Mouse (Mus musculus) limb, embryonic 15.5 days (tissue): ENCODE measurements at regions not wholly inside any gene's neighbourhood (a gene's known extent, or its start where the extent isn't known, plus 50 kb on each side); places are given as distances from the start of the nearest gene placed in this dataset.
A peak's percentile ranks its signal among the peaks of the same experiment; 100 is the strongest.
"Not testable (repeated sequence)": the region's sequence is repeated elsewhere in the genome, so short reads cannot be mapped to it uniquely, and the experiment has no call there.

Experiments used
- ATAC-seq: fragments of 200-750 bp; cut with Nextera tagmentation; 2 replicates; pipeline ENCODE4 v1.8.0; 2017; ENCODE audit warnings: low read depth, moderate TSS enrichment; ENCODE audit not compliant: insufficient number of reproducible peaks, low FRiP score, low TSS enrichment
- H3K27ac ChIP-seq: fragments of 300-500 bp; sonication (generic); 2 replicates; pipeline ENCODE4 v1.5.1; 2015; ENCODE audit warnings: moderate library complexity, mild to moderate bottlenecking, inconsistent platforms
- H3K27me3 ChIP-seq: fragments of 300-500 bp; sonication (generic); 2 replicates; pipeline ENCODE4 v1.6.1; 2015; ENCODE audit warnings: inconsistent platforms
- H3K36me3 ChIP-seq: fragments of 300-500 bp; sonication (generic); 2 replicates; pipeline ENCODE4 v1.6.1; 2015; ENCODE audit warnings: inconsistent platforms
- H3K4me1 ChIP-seq: fragments of 300-500 bp; sonication (generic); 2 replicates; pipeline ENCODE4 v1.6.1; 2015; ENCODE audit warnings: inconsistent platforms
- H3K4me2 ChIP-seq: fragments of 300-500 bp; sonication (generic); 2 replicates; pipeline ENCODE4 v1.6.1; 2015; ENCODE audit warnings: mild to moderate bottlenecking, inconsistent platforms
- H3K4me3 ChIP-seq: fragments of 300-500 bp; sonication (generic); 2 replicates; pipeline ENCODE4 v1.5.1; 2015; ENCODE audit warnings: mild to moderate bottlenecking, inconsistent platforms
- H3K9ac ChIP-seq: fragments of 300-500 bp; sonication (generic); 2 replicates; pipeline ENCODE4 v1.6.1; 2015; ENCODE audit warnings: inconsistent platforms
- H3K9me3 ChIP-seq: fragments of 300-500 bp; sonication (generic); 2 replicates; pipeline ENCODE4 v1.6.1; 2016; ENCODE audit warnings: inconsistent platforms
- WGBS: fragments of 180-500 bp; shearing (Covaris S2); methylation state at CpG from one replicate; pipeline ENCODE4 v1.1.7; 2015; 5-methylcytosine and 5-hydroxymethylcytosine counted together

DNA sequence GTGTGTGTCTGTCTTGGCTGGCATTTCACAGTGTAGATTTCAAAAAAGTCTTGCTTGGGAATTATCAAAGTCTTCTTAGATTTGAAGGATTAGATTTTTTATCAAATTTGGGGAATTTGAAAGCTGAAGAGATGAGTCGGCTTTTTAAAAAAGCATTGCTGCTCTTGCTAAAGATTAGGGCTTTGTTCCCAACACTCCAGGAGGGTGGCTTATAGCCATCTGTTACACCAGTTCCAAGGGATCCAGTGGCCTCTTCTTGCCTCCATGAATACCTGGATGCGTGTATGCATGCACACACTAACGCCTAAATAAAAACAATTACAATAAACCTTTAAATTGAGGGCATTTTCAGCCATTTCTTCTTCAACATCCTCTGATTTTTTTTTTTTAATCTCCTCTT lies 144.5 kb upstream of the Mon1b start:
- H3K9me3 ChIP-seq = no peaks in the 10 kb centered on the region
- no peak overlapping the region for H3K27ac ChIP-seq
- ATAC-seq = no peak
- no peaks in the 10 kb centered on the region for H3K27me3 ChIP-seq
- 83% methylated on average over 3 of the region's 3 CpGs for WGBS
- H3K4me3 ChIP-seq = no peak overlapping the region
- no peak overlapping the region for H3K4me2 ChIP-seq
- no peaks in the 10 kb centered on the region for H3K4me1 ChIP-seq
- H3K9ac ChIP-seq = no peak overlapping the region
- H3K36me3 ChIP-seq = no peaks in the 10 kb centered on the region

- H3K9me3 ChIP-seq = no peaks in the 10 kb centered on the region
- no peak overlapping the region for H3K4me2 ChIP-seq
- no peak overlapping the region for H3K27ac ChIP-seq
- no peak overlapping the region for H3K9ac ChIP-seq
- H3K36me3 ChIP-seq = no peaks in the 10 kb centered on the region
- peak; percentile 58; the same call in 1 of the 2 replicates for ATAC-seq
- no peaks in the 10 kb centered on the region for H3K4me1 ChIP-seq
- H3K4me3 ChIP-seq = no peak overlapping the region
- WGBS = 22% methylated on average over 12 of the region's 12 CpGs
- H3K27me3 ChIP-seq = no peaks in the 10 kb centered on the region
These were observed 138.5 kb upstream of the Mon1b start for GRCm38 (mm10) chr8:113496896-113497295.

GRCm38 (mm10) chr8:113502671-113503070 lies 132.7 kb upstream of the Mon1b start:
- no peak overlapping the region for H3K27ac ChIP-seq
- ATAC-seq = no peak
- H3K9me3 ChIP-seq = no peaks in the 10 kb centered on the region
- H3K4me3 ChIP-seq = no peak overlapping the region
- no peaks in the 10 kb centered on the region for H3K36me3 ChIP-seq
- WGBS = 71% methylated on average over 4 of the region's 4 CpGs
- H3K4me2 ChIP-seq = no peak overlapping the region
- no peaks in the 10 kb centered on the region for H3K27me3 ChIP-seq
- no peak overlapping the region for H3K9ac ChIP-seq
- no peaks in the 10 kb centered on the region for H3K4me1 ChIP-seq

- no peak for ATAC-seq
- no peaks in the 10 kb centered on the region for H3K27me3 ChIP-seq
- no peak overlapping the region for H3K4me2 ChIP-seq
- H3K4me1 ChIP-seq = no peaks in the 10 kb centered on the region
- H3K36me3 ChIP-seq = no peaks in the 10 kb centered on the region
- H3K4me3 ChIP-seq = no peak overlapping the region
- H3K9me3 ChIP-seq = no peaks in the 10 kb centered on the region
- H3K9ac ChIP-seq = no peak overlapping the region
- 93% methylated on average over 4 of the region's 4 CpGs for WGBS
- H3K27ac ChIP-seq = no peak overlapping the region
These were observed 122.5 kb upstream of the Mon1b start for GRCm38 (mm10) chr8:113512856-113513255.

- H3K4me3 ChIP-seq = no peak overlapping the region
- H3K4me2 ChIP-seq = no peak overlapping the region
- no peak overlapping the region for H3K9ac ChIP-seq
- H3K36me3 ChIP-seq = no peaks in the 10 kb centered on the region
- no peaks in the 10 kb centered on the region for H3K4me1 ChIP-seq
- H3K27me3 ChIP-seq = no peaks in the 10 kb centered on the region
- WGBS = 56% methylated on average over 14 of the region's 14 CpGs
- no peaks in the 10 kb centered on the region for H3K9me3 ChIP-seq
- no peak overlapping the region for H3K27ac ChIP-seq
- ATAC-seq = no peak
These were observed 121.3 kb upstream of the Mon1b start for GRCm38 (mm10) chr8:113513886-113514730.

GRCm38 (mm10) chr8:113514731-113515375 lies 120.5 kb upstream of the Mon1b start:
- not testable (repeated sequence) for H3K36me3 ChIP-seq, H3K9me3 ChIP-seq, ATAC-seq, H3K27me3 ChIP-seq, H3K9ac ChIP-seq, H3K4me3 ChIP-seq, H3K27ac ChIP-seq, H3K4me1 ChIP-seq, H3K4me2 ChIP-seq
- WGBS = 69% methylated on average over 4 of the region's 4 CpGs

- Histone ChIP-seq H3K27me3 (no peaks in the 10 kb centered on the region), H3K9ac (no peak overlapping the region), H3K36me3 (no peaks in the 10 kb centered on the region), H3K27ac (no peak overlapping the region), H3K4me3 (no peak overlapping the region), H3K4me1 (no peaks in the 10 kb centered on the region), H3K9me3 (no peaks in the 10 kb centered on the region), H3K4me2 (no peak overlapping the region)
- ATAC-seq = no peak
- 30% methylated on average over 7 of the region's 7 CpGs for WGBS
These were observed 119.2 kb upstream of the Mon1b start for GRCm38 (mm10) chr8:113516176-113516575.

GRCm38 (mm10) chr8:113517912-113518311 lies 117.5 kb upstream of the Mon1b start:
- ATAC-seq = no peak
- Histone ChIP-seq H3K9me3 (no peaks in the 10 kb centered on the region), H3K9ac (no peak overlapping the region), H3K4me1 (no peaks in the 10 kb centered on the region), H3K4me3 (no peak overlapping the region), H3K27ac (no peak overlapping the region), H3K4me2 (no peak overlapping the region), H3K27me3 (no peaks in the 10 kb centered on the region), H3K36me3 (no peaks in the 10 kb centered on the region)
- 84% methylated on average over 1 of the region's 1 CpGs for WGBS

DNA sequence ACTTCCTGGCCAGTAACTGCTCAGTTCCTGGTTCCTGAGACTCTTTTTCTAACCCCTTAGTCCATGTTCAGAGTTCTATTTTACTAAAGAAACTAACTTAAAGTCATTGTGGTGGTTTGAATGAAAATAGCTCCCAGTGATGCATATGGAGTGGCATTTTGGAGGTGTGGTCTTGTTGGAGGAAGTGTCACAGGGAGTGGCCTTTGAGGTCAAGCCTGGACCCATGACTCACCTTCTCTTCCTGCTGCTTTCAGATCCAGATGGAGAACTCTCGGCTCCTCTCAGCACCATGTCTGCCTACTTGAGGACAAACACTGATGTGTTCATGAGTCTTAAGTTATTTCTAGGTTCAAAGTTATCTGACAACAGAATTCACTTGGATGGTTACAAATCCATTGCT lies 111.8 kb upstream of the Mon1b start:
- H3K4me2 ChIP-seq = no peak overlapping the region
- no peak for ATAC-seq
- H3K27me3 ChIP-seq = no peaks in the 10 kb centered on the region
- 69% methylated on average over 1 of the region's 1 CpGs for WGBS
- no peak overlapping the region for H3K9ac ChIP-seq
- H3K9me3 ChIP-seq = no peaks in the 10 kb centered on the region
- H3K4me1 ChIP-seq = no peaks in the 10 kb centered on the region
- H3K36me3 ChIP-seq = no peaks in the 10 kb centered on the region
- H3K27ac ChIP-seq = no peak overlapping the region
- no peak overlapping the region for H3K4me3 ChIP-seq

DNA sequence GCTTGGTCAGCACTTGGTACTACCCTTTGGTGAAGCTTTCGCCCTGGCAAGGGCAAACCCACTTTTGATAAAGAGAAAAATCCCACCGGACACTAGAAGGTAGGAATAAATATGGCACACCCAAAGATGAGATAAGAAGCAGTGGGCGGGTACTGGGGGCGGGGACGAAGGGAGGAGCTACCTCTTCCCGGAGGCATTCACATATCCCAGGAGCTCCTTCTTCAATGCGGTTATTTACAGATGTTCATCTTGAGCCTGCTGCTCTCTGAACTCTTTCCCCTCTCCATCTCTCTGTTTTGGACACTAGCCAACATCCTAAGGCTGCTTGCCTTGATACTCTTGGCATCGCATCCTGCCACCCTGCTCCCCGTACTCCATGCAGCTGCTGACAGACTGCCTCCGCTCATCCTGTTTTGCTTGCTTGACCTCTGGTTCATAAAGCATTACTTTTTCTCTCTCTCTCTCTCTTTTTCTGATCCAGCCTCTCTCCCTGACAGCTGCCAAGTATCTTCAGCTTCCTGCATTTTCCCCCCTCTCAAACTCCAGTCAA lies 104.2 kb upstream of the Mon1b start:
- peaks cover 7% of the 10 kb centered on the region for H3K4me1 ChIP-seq
- H3K4me3 ChIP-seq = no peak overlapping the region
- H3K9ac ChIP-seq = no peak overlapping the region
- H3K27me3 ChIP-seq = no peaks in the 10 kb centered on the region
- no peaks in the 10 kb centered on the region for H3K9me3 ChIP-seq
- 53% methylated on average over 10 of the region's 10 CpGs for WGBS
- no peaks in the 10 kb centered on the region for H3K36me3 ChIP-seq
- ATAC-seq = no peak
- H3K27ac ChIP-seq = no peak overlapping the region
- no peak overlapping the region for H3K4me2 ChIP-seq

GRCm38 (mm10) chr8:113532881-113533280 lies 102.5 kb upstream of the Mon1b start:
- no peaks in the 10 kb centered on the region for H3K9me3 ChIP-seq
- WGBS = 39% methylated on average over 4 of the region's 4 CpGs
- H3K4me1 ChIP-seq = peaks cover 7% of the 10 kb centered on the region
- no peaks in the 10 kb centered on the region for H3K36me3 ChIP-seq
- no peak for ATAC-seq
- H3K27ac ChIP-seq = no peak overlapping the region
- H3K4me3 ChIP-seq = no peak overlapping the region
- H3K9ac ChIP-seq = no peak overlapping the region
- no peak overlapping the region for H3K4me2 ChIP-seq
- no peaks in the 10 kb centered on the region for H3K27me3 ChIP-seq

- ATAC-seq = no peak
- no peaks in the 10 kb centered on the region for H3K4me1 ChIP-seq
- no peaks in the 10 kb centered on the region for H3K27me3 ChIP-seq
- no peaks in the 10 kb centered on the region for H3K36me3 ChIP-seq
- no peaks in the 10 kb centered on the region for H3K9me3 ChIP-seq
- H3K4me3 ChIP-seq = no peak overlapping the region
- H3K4me2 ChIP-seq = no peak overlapping the region
- no peak overlapping the region for H3K9ac ChIP-seq
- 86% methylated on average over 6 of the region's 6 CpGs for WGBS
- H3K27ac ChIP-seq = no peak overlapping the region
These were observed 94.0 kb upstream of the Mon1b start for GRCm38 (mm10) chr8:113541437-113541836.
